ENCODE assay signal across 8 mouse cellular contexts in genomic region chr1:133131936-133132335, GRCm38 (mm10). TPM values are rescaled to one million over a fixed set of nuclear protein-coding genes. Genes with fewer than 3 reads are reported as not detected.
A peak's percentile ranks its signal among the peaks of the same experiment; 100 is the strongest.
DNase-seq lines count a peak whose midpoint lies in the region; ATAC-seq lines count a peak whose summit lies in the region.

No protein-coding gene starts in this region.

- peak overlapping the region; percentile 73 for H3K4me3 ChIP-seq in embryonic facial prominence, embryonic 11.5 days (ENCODE audit: low read depth, low read length)
- H3K4me3 ChIP-seq in hindbrain, embryonic 15.5 days: peak overlapping the region; percentile 82
- H3K4me3 ChIP-seq in liver, embryonic 13.5 days (replicated peaks): peak overlapping the region; percentile 99

- peak overlapping the region; percentile 92 for H3K27ac ChIP-seq in embryonic facial prominence, embryonic 11.5 days (replicated peaks; ENCODE audit: low read depth, low read length)
- H3K27ac ChIP-seq in hindbrain, embryonic 15.5 days (replicated peaks): peak overlapping the region; percentile 95
- peak overlapping the region; percentile 98 for H3K27ac ChIP-seq in liver, embryonic 13.5 days

- peaks cover 4% of the 10 kb centered on the region; the same call in 1 of the 2 replicates for H3K4me1 ChIP-seq in embryonic facial prominence, embryonic 11.5 days (ENCODE audit: control insufficient read depth, insufficient read depth, low read length)
- peaks cover 53% of the 10 kb centered on the region for H3K4me1 ChIP-seq in hindbrain, embryonic 15.5 days (replicated peaks)
- H3K4me1 ChIP-seq in liver, embryonic 13.5 days (replicated peaks): peaks cover 50% of the 10 kb centered on the region

- DNase-seq in adrenal gland, adult 2 months: peak; percentile 53
- no peak for DNase-seq in adrenal gland, postnatal 25 days
- peak; percentile 28 for DNase-seq in A20 (ENCODE audit: low read depth, low spot score)
- peak; percentile 15 for DNase-seq in embryonic facial prominence, embryonic 11.5 days (ENCODE audit: low spot score)
- peak; percentile 22 for DNase-seq in liver, embryonic 13.5 days
- DNase-seq in spleen, postnatal 36 days (ENCODE audit: low spot score in 2 of 2): peak; percentile 6 to 29
- DNase-seq in T-cell, adult 2 months (ENCODE audit: low spot score): no peak

- peak overlapping the region; percentile 89 for H3K4me2 ChIP-seq in embryonic facial prominence, embryonic 11.5 days (ENCODE audit: low read depth, low read length)
- H3K4me2 ChIP-seq in hindbrain, embryonic 15.5 days: peak overlapping the region; percentile 79
- peak overlapping the region; percentile 92 for H3K4me2 ChIP-seq in liver, embryonic 13.5 days

- H3K9me3 ChIP-seq in embryonic facial prominence, embryonic 11.5 days (replicated peaks; ENCODE audit: control insufficient read depth, low read length): no peaks in the 10 kb centered on the region
- no peaks in the 10 kb centered on the region for H3K9me3 ChIP-seq in hindbrain, embryonic 15.5 days
- no peaks in the 10 kb centered on the region for H3K9me3 ChIP-seq in liver, embryonic 13.5 days (replicated peaks)

- no peak for ATAC-seq in embryonic facial prominence, embryonic 11.5 days (replicated peaks; ENCODE audit: insufficient number of reproducible peaks, low FRiP score, low TSS enrichment, low read depth)
- no peak for ATAC-seq in hindbrain, embryonic 15.5 days (ENCODE audit: low FRiP score, low read depth)
- ATAC-seq in liver, embryonic 13.5 days (ENCODE audit: low read depth): no peak

- peak overlapping the region; percentile 79 for H3K9ac ChIP-seq in embryonic facial prominence, embryonic 11.5 days (replicated peaks; ENCODE audit: low read length)
- H3K9ac ChIP-seq in hindbrain, embryonic 15.5 days: peak overlapping the region; percentile 87
- peak overlapping the region; percentile 99 for H3K9ac ChIP-seq in liver, embryonic 13.5 days

- under 1% methylated on average over 11 of the region's 11 CpGs for WGBS in embryonic facial prominence, embryonic 11.5 days
- under 1% methylated on average over 11 of the region's 11 CpGs for WGBS in hindbrain, embryonic 15.5 days
- WGBS in liver, embryonic 13.5 days (ENCODE audit: insufficient replicate concordance): 0% methylated on average over 11 of the region's 11 CpGs

- H3K36me3 ChIP-seq in embryonic facial prominence, embryonic 11.5 days (replicated peaks; ENCODE audit: control insufficient read depth, insufficient read depth, low read depth, low read length): peaks cover under 1% of the 10 kb centered on the region
- peaks cover 4% of the 10 kb centered on the region for H3K36me3 ChIP-seq in hindbrain, embryonic 15.5 days
- peaks cover 45% of the 10 kb centered on the region for H3K36me3 ChIP-seq in liver, embryonic 13.5 days

- H3K27me3 ChIP-seq in embryonic facial prominence, embryonic 11.5 days (ENCODE audit: control insufficient read depth, insufficient read depth, low read length): no peaks in the 10 kb centered on the region
- no peaks in the 10 kb centered on the region for H3K27me3 ChIP-seq in hindbrain, embryonic 15.5 days
- no peaks in the 10 kb centered on the region for H3K27me3 ChIP-seq in liver, embryonic 13.5 days

RNA-seq across cellular contexts. Expression of gene Ppp1r15b, which starts 1.0 kb away (rescaled TPM):
- 10 to 100 TPM; 89.6 to 90.2 TPM for total RNA-seq in adrenal gland, adult 2 months (2021)
- 34.1 and 40.4 TPM in 2 replicates for polyA plus RNA-seq in adrenal gland, adult 2 months (2012; rRNA removed)
- 82.5 and 88.1 TPM in 2 replicates for total RNA-seq in adrenal gland, postnatal 25 days (2021)
- 41.5 and 42.1 TPM in 2 replicates for polyA plus RNA-seq in embryonic facial prominence, embryonic 11.5 days (2014; fragmentation: Nextera tagmentation; extraction: Ambion mirVana)
- 26.7 and 28.0 TPM in 2 replicates for polyA plus RNA-seq in hindbrain, embryonic 15.5 days (2015; fragmentation: Nextera tagmentation; extraction: Ambion mirVana)
- 35.8 and 49.1 TPM in 2 replicates for polyA plus RNA-seq in liver, embryonic 13.5 days (2015; fragmentation: Nextera tagmentation; extraction: Ambion mirVana)

RNA-seq across cellular contexts. Expression of gene Plekha6, which starts 32.1 kb away (rescaled TPM):
- 10 to 100 TPM; 10.3 to 22.6 TPM for total RNA-seq in adrenal gland, adult 2 months (2021)
- polyA plus RNA-seq in adrenal gland, adult 2 months (2012; rRNA removed): 16.9 and 22.5 TPM in 2 replicates
- total RNA-seq in adrenal gland, postnatal 25 days (2021): 13.5 and 18.4 TPM in 2 replicates
- 2.0 and 2.8 TPM in 2 replicates for polyA plus RNA-seq in embryonic facial prominence, embryonic 11.5 days (2014; fragmentation: Nextera tagmentation; extraction: Ambion mirVana)
- 17.2 and 19.9 TPM in 2 replicates for polyA plus RNA-seq in hindbrain, embryonic 15.5 days (2015; fragmentation: Nextera tagmentation; extraction: Ambion mirVana)
- 1.9 TPM in 2 replicates for polyA plus RNA-seq in liver, embryonic 13.5 days (2015; fragmentation: Nextera tagmentation; extraction: Ambion mirVana)

Comparison
In these comparisons a context has a peak if more than half of its experiments do, and no peak if none do; other contexts are left out.
1. DNase-seq: peak in adrenal gland, adult 2 months (single experiment), A20 (single experiment), embryonic facial prominence, embryonic 11.5 days (single experiment), liver, embryonic 13.5 days (single experiment) and spleen, postnatal 36 days (2 of 2); none in adrenal gland, postnatal 25 days (single experiment) and T-cell, adult 2 months (single experiment).
2. Peak in every context shown above with its lines, with median percentiles within 50 percentile points of each other: H3K27ac ChIP-seq, H3K4me2 ChIP-seq, H3K4me3 ChIP-seq and H3K9ac ChIP-seq.